Mouse (Mus musculus) midbrain, embryonic 14.5 days (tissue): ENCODE data around the gene Sema3g. TPM values are rescaled to one million over a fixed set of nuclear protein-coding genes. Genes with fewer than 3 reads are reported as not detected.

Source experiments
- ATAC-seq: fragments of 200-750 bp; cut with Nextera tagmentation; 2 replicates; pipeline ENCODE4 v1.8.0; 2017; ENCODE audit warnings: moderate number of reproducible peaks, moderate library complexity; ENCODE audit not compliant: low FRiP score, low TSS enrichment
- DNase-seq: peaks from one replicate; pipeline ENCODE4 v3.0.0-alpha.2; 2015
- H3K27ac ChIP-seq: fragments of 300-500 bp; sonication (generic); replicated peaks from 2 replicates; pipeline ENCODE4 v1.5.1; 2014; ENCODE audit warnings: mild to moderate bottlenecking, low read depth, low read length, moderate library complexity
- H3K27me3 ChIP-seq: fragments of 300-500 bp; sonication (generic); 2 replicates; pipeline ENCODE4 v1.6.1; 2014; ENCODE audit warnings: low read length, control low read depth, mixed read lengths; ENCODE audit not compliant: control insufficient read depth, insufficient read depth
- H3K36me3 ChIP-seq: fragments of 300-500 bp; sonication (generic); 2 replicates; pipeline ENCODE4 v1.6.1; 2014; ENCODE audit warnings: low read length, control low read depth; ENCODE audit not compliant: control insufficient read depth, insufficient read depth
- H3K4me1 ChIP-seq: fragments of 300-500 bp; sonication (generic); 2 replicates; pipeline ENCODE4 v1.6.1; 2014; ENCODE audit warnings: mild to moderate bottlenecking, antibody characterized with exemption, low read length, control low read depth; ENCODE audit not compliant: control insufficient read depth, insufficient read depth
- H3K4me2 ChIP-seq: fragments of 300-500 bp; sonication (generic); 2 replicates; pipeline ENCODE4 v1.6.1; 2014; ENCODE audit warnings: mild to moderate bottlenecking, low read length, moderate library complexity
- H3K4me3 ChIP-seq: fragments of 300-500 bp; sonication (generic); replicated peaks from 2 replicates; pipeline ENCODE4 v1.5.1; 2014; ENCODE audit warnings: low read depth, low read length
- H3K9ac ChIP-seq: fragments of 300-500 bp; sonication (generic); replicated peaks from 2 replicates; pipeline ENCODE4 v1.6.1; 2014; ENCODE audit warnings: mild to moderate bottlenecking, low read length, moderate library complexity
- H3K9me3 ChIP-seq: fragments of 300-500 bp; sonication (generic); 2 replicates; pipeline ENCODE4 v1.6.1; 2016; ENCODE audit warnings: low read length, control low read depth, mixed read lengths; ENCODE audit not compliant: control insufficient read depth
- WGBS: fragments of 180-500 bp; shearing (Covaris S2); extraction: QIAGEN DNeasy Blood & Tissue Kit; methylation state at CpG from one replicate; pipeline ENCODE4 v1.1.7; 2014; 5-methylcytosine and 5-hydroxymethylcytosine counted together
- polyA plus RNA-seq: library from polyadenylated mRNA; unstranded; fragments of >200 nt; fragmentation: Nextera tagmentation; extraction: Ambion mirVana; gene quantifications from 2 replicates; pipeline ENCODE4 v1.2.1, GENCODE M21; 2014

The Sema3g gene
- polyA plus RNA-seq, 1 experiment from 2014 or later: 0.24 TPM

DNA sequence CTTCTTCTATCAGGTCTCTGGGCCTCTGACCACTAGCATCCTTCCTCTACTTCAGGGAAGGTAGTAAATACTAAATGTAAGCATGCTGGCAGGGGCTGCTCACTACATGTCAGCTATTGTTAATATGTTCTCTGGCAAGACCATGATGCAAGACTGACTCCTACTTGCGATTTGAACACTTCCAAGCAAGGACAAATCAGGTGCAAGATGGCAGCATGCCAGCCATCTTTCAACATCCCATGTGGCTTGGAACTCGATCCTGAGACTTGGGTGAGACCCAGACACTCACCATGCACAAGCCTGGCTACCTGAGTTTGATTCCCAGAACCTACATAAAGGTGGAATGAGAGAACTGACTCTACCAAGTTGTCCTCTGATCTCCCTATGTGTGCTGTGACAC is 25.7 kb upstream of the Sema3g start:
- 84% methylated on average over 2 of the region's 2 CpGs for WGBS
- H3K9ac ChIP-seq: no peak overlapping the region
- no peak for DNase-seq
- peaks cover 89% of the 10 kb centered on the region for H3K36me3 ChIP-seq
- no peak overlapping the region for H3K27ac ChIP-seq
- no peaks in the 10 kb centered on the region for H3K4me1 ChIP-seq
- no peak for ATAC-seq
- no peak overlapping the region for H3K4me2 ChIP-seq
- H3K9me3 ChIP-seq: no peaks in the 10 kb centered on the region
- no peak overlapping the region for H3K4me3 ChIP-seq
- H3K27me3 ChIP-seq: no peaks in the 10 kb centered on the region

DNA sequence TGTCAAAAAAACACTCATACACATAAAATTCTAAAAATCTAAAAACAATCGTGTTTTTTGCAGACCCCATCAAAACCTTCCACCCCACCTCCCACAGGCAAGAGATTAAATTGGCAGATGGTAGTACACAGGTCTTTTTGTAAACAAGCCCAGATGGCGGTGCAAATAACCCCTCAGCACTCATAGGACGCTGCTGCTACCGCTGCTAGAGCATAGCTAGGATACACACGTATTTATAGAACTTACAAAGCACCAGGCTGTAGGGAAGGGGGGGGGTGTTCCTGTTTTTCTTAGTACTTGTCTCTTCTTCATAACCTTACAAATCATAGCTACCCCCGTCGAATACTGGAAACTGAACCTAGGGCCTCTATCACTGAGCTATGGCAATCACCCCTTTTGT is 23.9 kb upstream of the Sema3g start:
- H3K36me3 ChIP-seq: peaks cover 79% of the 10 kb centered on the region
- DNase-seq (no peak), ATAC-seq (no peak)

DNA sequence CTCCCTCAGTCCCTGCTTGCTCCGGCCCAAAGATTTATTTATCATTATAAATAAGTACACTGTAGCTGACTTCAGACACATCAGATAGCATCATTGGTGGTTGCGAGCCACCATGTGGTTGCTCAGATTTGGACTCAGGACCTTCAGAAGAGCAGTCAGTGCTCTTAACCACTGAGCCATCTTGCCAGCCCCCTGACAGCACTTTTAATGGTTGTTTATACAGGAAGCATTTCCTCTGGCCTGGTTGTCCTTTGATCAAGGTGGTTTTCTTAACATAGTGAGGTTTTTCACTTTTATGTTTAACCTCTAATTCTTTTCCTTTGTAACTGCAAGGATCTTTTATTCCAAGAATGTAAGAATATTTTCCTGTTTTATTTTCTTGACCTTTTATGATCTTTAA is 23.2 kb upstream of the Sema3g start:
- DNase-seq: no peak
- H3K9ac ChIP-seq: no peak overlapping the region
- H3K27ac ChIP-seq: no peak overlapping the region
- peaks cover 79% of the 10 kb centered on the region for H3K36me3 ChIP-seq
- ATAC-seq: no peak
- H3K9me3 ChIP-seq: no peaks in the 10 kb centered on the region
- H3K4me2 ChIP-seq: no peak overlapping the region
- H3K4me3 ChIP-seq: no peak overlapping the region
- H3K27me3 ChIP-seq: no peaks in the 10 kb centered on the region
- peaks cover 10% of the 10 kb centered on the region; the same call in 1 of the 2 replicates for H3K4me1 ChIP-seq
- WGBS: 96% methylated on average over 2 of the region's 2 CpGs

More for the DNA sequence above, 23.9 kb upstream of the Sema3g start:
- H3K4me1 ChIP-seq: peaks cover 10% of the 10 kb centered on the region; the same call in 1 of the 2 replicates
- no peak overlapping the region for H3K9ac ChIP-seq
- H3K27ac ChIP-seq: no peak overlapping the region
- 86% methylated on average over 7 of the region's 7 CpGs for WGBS
- no peak overlapping the region for H3K4me2 ChIP-seq
- no peaks in the 10 kb centered on the region for H3K9me3 ChIP-seq
- no peak overlapping the region for H3K4me3 ChIP-seq
- no peaks in the 10 kb centered on the region for H3K27me3 ChIP-seq

DNA sequence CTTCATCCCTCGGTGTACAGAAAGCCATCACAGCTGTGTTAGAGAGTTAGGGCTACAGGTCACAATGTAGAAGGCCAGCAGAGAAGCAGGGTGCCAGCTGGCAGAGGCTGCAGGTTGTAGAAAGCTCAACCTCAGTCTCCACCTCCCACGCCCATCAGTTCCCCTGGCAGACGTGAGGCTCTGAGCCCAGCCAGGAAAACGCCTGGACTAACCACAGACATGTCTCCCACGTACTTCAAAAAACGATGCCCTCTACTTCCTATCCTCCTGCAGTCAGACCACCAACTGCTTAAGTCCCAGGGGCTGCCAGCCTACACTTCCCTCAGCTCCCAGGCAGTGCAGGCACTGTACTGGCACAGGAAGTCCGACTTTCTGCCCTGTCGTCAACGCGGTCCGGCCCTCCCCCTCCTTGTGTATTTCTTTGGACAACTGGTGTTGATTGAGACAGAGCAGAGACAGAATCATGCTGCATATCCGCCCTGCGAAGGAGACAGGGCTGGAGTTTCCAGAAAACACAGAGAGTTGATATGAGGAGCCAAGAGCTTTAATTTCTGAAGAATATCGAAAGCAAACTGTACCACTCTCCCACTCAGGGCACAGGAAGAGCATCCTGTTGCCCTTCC is 22.7 kb upstream of the Sema3g start:
- no peak for ATAC-seq
- WGBS: 93% methylated on average over 14 of the region's 14 CpGs
- Histone ChIP-seq H3K9me3 (no peaks in the 10 kb centered on the region), H3K36me3 (peaks cover 79% of the 10 kb centered on the region), H3K27ac (no peak overlapping the region), H3K4me1 (peaks cover 10% of the 10 kb centered on the region; the same call in 1 of the 2 replicates), H3K4me3 (no peak overlapping the region), H3K9ac (no peak overlapping the region), H3K27me3 (no peaks in the 10 kb centered on the region), H3K4me2 (no peak overlapping the region)
- no peak for DNase-seq

DNA sequence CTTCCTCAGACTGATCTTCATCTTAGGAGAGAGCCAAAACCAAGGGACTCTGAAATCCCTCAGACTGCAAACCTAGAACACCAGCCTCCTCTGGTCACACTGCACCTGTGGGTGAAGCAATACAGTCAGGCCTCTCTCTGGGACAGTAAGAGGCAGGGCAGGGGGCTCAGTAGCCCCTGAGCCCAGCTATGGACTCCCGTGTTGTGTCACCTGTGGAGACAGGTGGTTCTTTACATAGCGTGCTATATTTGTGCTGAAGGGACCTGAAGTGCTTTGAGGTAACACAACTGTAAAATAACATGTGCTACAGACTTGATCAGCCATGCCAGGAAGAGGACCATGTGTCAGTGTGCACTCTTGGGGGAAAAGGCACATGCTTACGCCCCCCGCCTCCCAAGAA is 22.1 kb upstream of the Sema3g start:
- H3K9ac ChIP-seq: no peak overlapping the region
- H3K36me3 ChIP-seq: peaks cover 79% of the 10 kb centered on the region
- 96% methylated on average over 4 of the region's 4 CpGs for WGBS
- no peak overlapping the region for H3K4me2 ChIP-seq
- no peaks in the 10 kb centered on the region for H3K9me3 ChIP-seq
- no peaks in the 10 kb centered on the region for H3K27me3 ChIP-seq
- H3K4me1 ChIP-seq: peaks cover 10% of the 10 kb centered on the region; the same call in 1 of the 2 replicates
- DNase-seq (no peak), ATAC-seq (no peak)
- H3K4me3 ChIP-seq: no peak overlapping the region
- H3K27ac ChIP-seq: no peak overlapping the region

DNA sequence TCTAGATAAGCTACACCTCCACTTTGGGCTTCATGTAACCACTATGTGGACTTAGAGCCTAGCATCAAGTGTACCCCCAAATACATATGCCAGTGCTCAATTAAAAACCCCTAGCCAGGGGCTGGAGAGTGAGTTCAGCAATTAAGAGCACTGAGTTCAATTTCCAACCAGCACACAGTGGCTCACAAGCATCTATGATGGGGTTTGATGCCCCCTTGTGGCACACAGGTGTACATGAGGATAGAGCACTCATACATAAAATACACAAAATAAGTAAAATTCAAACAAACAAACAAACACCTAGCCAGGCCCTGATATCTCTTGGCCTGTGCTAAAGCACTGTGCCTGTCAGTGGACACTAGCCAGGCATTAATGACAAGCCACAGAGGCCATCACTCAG is 21.7 kb upstream of the Sema3g start:
- peak; percentile 62 for DNase-seq
- Histone ChIP-seq H3K9ac (no peak overlapping the region), H3K4me1 (peaks cover 10% of the 10 kb centered on the region; the same call in 1 of the 2 replicates), H3K36me3 (peaks cover 79% of the 10 kb centered on the region), H3K27ac (no peak overlapping the region), H3K4me2 (no peak overlapping the region), H3K9me3 (no peaks in the 10 kb centered on the region), H3K4me3 (no peak overlapping the region), H3K27me3 (no peaks in the 10 kb centered on the region)
- ATAC-seq: no peak

DNA sequence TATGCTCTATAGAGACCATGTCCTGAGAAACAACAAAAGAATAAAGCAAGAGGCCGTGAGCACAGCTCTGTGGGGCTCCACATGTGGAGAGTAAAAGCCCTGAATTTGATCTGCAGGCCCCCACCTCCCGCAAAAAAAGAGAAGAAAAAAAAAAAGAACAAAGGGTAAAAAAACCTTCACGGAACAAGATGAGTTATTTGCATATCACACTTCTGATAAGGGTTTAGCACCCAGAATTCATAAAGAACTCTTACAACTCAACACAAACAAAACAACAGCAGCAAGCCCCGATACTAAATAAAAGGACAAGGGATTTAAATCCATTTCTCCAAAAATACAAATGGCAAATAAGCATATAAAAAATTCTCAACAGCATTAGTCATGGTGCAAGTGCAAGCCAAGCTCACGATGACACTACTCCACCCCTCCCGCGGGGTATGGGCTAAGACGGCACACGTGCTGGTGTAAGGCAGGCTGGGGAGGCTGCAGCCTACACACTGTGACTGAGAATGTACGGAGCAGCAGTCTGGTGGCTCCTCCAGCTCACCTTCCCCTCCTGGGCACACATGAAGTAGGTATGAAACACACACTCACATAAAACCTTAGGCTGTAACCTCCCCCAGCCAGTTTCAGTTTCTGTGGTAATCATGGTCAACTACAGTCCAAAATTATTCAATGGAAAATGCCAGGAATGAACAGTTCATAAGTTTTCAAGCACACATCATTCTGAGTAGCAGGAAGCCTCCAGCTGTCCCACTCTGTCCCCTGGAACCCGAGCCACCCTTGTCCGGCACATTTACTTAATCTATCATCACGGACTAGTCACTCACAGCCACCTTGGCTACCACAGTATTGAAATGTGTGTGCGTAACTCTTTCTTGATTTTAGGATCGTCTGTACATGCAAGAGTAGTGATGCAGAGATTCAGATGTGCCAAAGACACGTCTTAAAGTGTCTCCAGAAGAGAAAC is 19.8 kb upstream of the Sema3g start:
- Histone ChIP-seq H3K36me3 (peaks cover 78% of the 10 kb centered on the region), H3K27me3 (no peaks in the 10 kb centered on the region), H3K9ac (no peak overlapping the region; the same call in 1 of the 2 replicates), H3K4me1 (peaks cover 10% of the 10 kb centered on the region; the same call in 1 of the 2 replicates), H3K9me3 (no peaks in the 10 kb centered on the region), H3K27ac (no peak overlapping the region), H3K4me3 (no peak overlapping the region), H3K4me2 (no peak overlapping the region)
- DNase-seq (peak; percentile 44), ATAC-seq (no peak; the same call in 1 of the 2 replicates)
- 45% methylated on average over 16 of the region's 16 CpGs for WGBS

DNA sequence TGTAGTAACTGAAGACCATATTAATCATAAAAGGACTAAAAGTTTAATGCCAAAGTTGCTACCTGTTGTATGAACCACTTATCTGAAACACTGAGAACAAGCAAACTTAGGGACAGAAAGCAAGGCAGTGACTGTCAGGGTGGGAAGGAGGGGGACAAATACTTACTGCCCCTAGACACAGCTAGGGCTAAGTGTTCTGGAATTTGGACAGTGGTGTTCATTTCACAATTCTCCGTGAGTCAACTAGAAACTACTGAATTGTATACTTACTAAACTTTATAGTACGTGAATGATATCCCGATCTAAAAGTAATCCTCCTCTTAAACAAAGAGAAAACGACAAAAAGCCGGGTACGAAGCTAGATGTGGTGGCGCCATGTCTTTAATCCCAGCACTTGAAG is 18.1 kb upstream of the Sema3g start:
- no peak overlapping the region for H3K4me2 ChIP-seq
- 94% methylated on average over 7 of the region's 7 CpGs for WGBS

More for the DNA sequence above, 18.1 kb upstream of the Sema3g start:
- no peak for ATAC-seq
- no peaks in the 10 kb centered on the region for H3K9me3 ChIP-seq
- peaks cover 16% of the 10 kb centered on the region for H3K4me1 ChIP-seq
- peaks cover 80% of the 10 kb centered on the region for H3K36me3 ChIP-seq
- no peak overlapping the region for H3K4me3 ChIP-seq
- H3K27me3 ChIP-seq: no peaks in the 10 kb centered on the region
- no peak overlapping the region for H3K27ac ChIP-seq
- no peak overlapping the region for H3K9ac ChIP-seq
- no peak for DNase-seq
